Mouse (Mus musculus) cerebellum, adult 2 months (tissue): ENCODE data around the gene Twf2.

ENCODE experiments used
- CTCF ChIP-seq: fragments of 200-500 bp; IDR thresholded peaks from 2 replicates; pipeline ENCODE4 v1.5.1; 2011; ENCODE audit warnings: low read depth, mild to moderate bottlenecking, control low read depth, low read length, moderate library complexity, borderline replicate concordance; ENCODE audit not compliant: insufficient read depth
- POLR2A ChIP-seq: fragments of 200-500 bp; IDR thresholded peaks from 2 replicates; pipeline ENCODE4 v1.6.1; 2011; ENCODE audit warnings: low read length, control low read depth, borderline replicate concordance; ENCODE audit not compliant: insufficient read depth

DNA sequence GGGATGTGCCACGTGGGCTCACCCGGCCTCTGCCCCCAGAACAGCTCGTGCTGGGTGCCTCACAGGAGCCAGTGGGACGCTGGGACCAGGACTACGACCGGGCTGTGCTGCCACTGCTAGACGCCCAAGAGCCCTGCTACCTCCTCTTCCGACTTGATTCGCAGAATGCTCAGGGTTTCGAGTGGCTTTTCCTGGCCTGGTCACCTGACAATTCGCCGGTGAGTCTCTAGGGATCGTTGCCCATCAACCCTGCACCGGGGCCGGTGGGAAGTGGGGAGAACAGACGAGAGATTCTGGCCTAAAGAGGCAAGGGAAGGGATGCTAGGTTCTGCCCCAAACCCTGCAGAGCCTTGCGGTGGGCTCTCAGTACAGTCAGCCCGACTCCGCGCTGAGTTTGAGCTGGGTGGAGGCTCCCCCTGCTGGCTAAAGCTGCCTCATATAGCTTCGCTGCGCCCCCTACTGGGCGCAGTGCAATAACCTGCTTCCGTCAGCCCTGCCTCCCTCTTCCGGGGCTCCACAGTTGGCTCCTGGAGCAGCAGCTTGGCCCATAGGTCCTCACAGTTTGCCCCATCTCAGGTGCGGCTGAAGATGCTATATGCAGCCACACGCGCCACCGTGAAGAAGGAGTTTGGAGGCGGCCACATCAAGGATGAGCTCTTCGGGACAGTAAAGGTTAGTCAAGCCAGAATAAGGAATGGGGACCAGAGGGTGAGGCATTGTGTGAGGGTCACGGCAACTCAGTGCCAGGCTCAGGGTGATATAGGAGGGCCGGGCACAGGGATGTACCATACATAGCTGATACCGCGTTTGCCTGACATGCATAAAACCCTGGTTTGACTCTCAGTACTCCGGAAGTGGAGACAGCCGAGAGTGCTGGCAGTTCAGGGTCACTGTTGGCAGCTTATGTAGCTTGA is 9.0 kb downstream of the Twf2 start:
- TF ChIP-seq POLR2A (no peak), CTCF (peak; percentile 100)
